Mouse (Mus musculus) neural tube, embryonic 14.5 days (tissue): ENCODE results near the gene Tmem255b. TPM values are rescaled to one million over a fixed set of nuclear protein-coding genes. Genes with fewer than 3 reads are reported as not detected.

ENCODE experiments used
- ATAC-seq: fragments of 200-750 bp; cut with Nextera tagmentation; 2 replicates; pipeline ENCODE4 v1.8.0; 2017; ENCODE audit warnings: low read depth, mild to moderate bottlenecking, moderate TSS enrichment, moderate library complexity
- H3K27ac ChIP-seq: fragments of 300-500 bp; sonication (generic); 2 replicates; pipeline ENCODE4 v1.5.1; 2014; ENCODE audit warnings: low read depth, mild to moderate bottlenecking, control low read depth, low read length, moderate library complexity, mixed read lengths
- H3K27me3 ChIP-seq: fragments of 300-500 bp; sonication (generic); 2 replicates; pipeline ENCODE4 v1.6.1; 2014; ENCODE audit warnings: low read length; ENCODE audit not compliant: control insufficient read depth, insufficient read depth
- H3K36me3 ChIP-seq: fragments of 300-500 bp; sonication (generic); 2 replicates; pipeline ENCODE4 v1.6.1; 2014; ENCODE audit warnings: low read length, mixed read lengths; ENCODE audit not compliant: control insufficient read depth, insufficient read depth
- H3K4me1 ChIP-seq: fragments of 300-500 bp; sonication (generic); 2 replicates; pipeline ENCODE4 v1.6.1; 2014; ENCODE audit warnings: low read length; ENCODE audit not compliant: control insufficient read depth, insufficient read depth
- H3K4me2 ChIP-seq: fragments of 300-500 bp; sonication (generic); 2 replicates; pipeline ENCODE4 v1.6.1; 2014; ENCODE audit warnings: mild to moderate bottlenecking, low read depth, low read length, control low read depth
- H3K4me3 ChIP-seq: fragments of 300-500 bp; sonication (generic); 2 replicates; pipeline ENCODE4 v1.5.1; 2014; ENCODE audit warnings: low read depth, low read length, control low read depth, mixed read lengths
- H3K9ac ChIP-seq: fragments of 300-500 bp; sonication (generic); replicated peaks from 2 replicates; pipeline ENCODE4 v1.6.1; 2014; ENCODE audit warnings: low read depth, mild to moderate bottlenecking, control low read depth, low read length, mixed read lengths
- H3K9me3 ChIP-seq: fragments of 300-500 bp; sonication (generic); 2 replicates; pipeline ENCODE4 v1.6.1; 2016; ENCODE audit warnings: low read length; ENCODE audit not compliant: control insufficient read depth
- WGBS: fragments of 180-500 bp; shearing (Covaris S2); extraction: QIAGEN DNeasy Blood & Tissue Kit; methylation state at CpG from one replicate; pipeline ENCODE4 v1.1.7; 2014; 5-methylcytosine and 5-hydroxymethylcytosine counted together
- polyA plus RNA-seq: library from polyadenylated mRNA; unstranded; fragments of >200 nt; fragmentation: Nextera tagmentation; extraction: Ambion mirVana; gene quantifications from 2 replicates; pipeline ENCODE4 v1.2.1, GENCODE M21; 2014

The Tmem255b gene
- polyA plus RNA-seq, 1 experiment from 2014 or later: 1.5 TPM

- Histone ChIP-seq H3K27ac (no peak overlapping the region), H3K4me1 (no peaks in the 10 kb centered on the region), H3K4me3 (no peak overlapping the region), H3K27me3 (no peaks in the 10 kb centered on the region), H3K9me3 (no peaks in the 10 kb centered on the region), H3K4me2 (no peak overlapping the region), H3K9ac (no peak overlapping the region), H3K36me3 (no peaks in the 10 kb centered on the region)
- ATAC-seq: no peak
- 83% methylated on average over 7 of the region's 7 CpGs for WGBS
Measured at GRCm38 (mm10) chr8:13472284-13472683, 37.3 kb downstream of the Tmem255b start.

- ATAC-seq: no peak
Measured at GRCm38 (mm10) chr8:13475892-13476291, 40.9 kb downstream of the Tmem255b start.

GRCm38 (mm10) chr8:13481089-13481554 lies 46.1 kb downstream of the Tmem255b start:
- Histone ChIP-seq H3K27ac (no peak overlapping the region), H3K9me3 (no peaks in the 10 kb centered on the region), H3K9ac (no peak overlapping the region), H3K4me2 (no peak overlapping the region), H3K4me1 (no peaks in the 10 kb centered on the region), H3K4me3 (no peak overlapping the region), H3K36me3 (no peaks in the 10 kb centered on the region; the same call in 1 of the 2 replicates), H3K27me3 (no peaks in the 10 kb centered on the region)
- no peak for ATAC-seq
- WGBS: 92% methylated on average over 7 of the region's 7 CpGs

More at GRCm38 (mm10) chr8:13475892-13476291, 40.9 kb downstream of the Tmem255b start:
- no peaks in the 10 kb centered on the region for H3K27me3 ChIP-seq
- no peak overlapping the region for H3K27ac ChIP-seq
- H3K9me3 ChIP-seq: no peaks in the 10 kb centered on the region
- H3K9ac ChIP-seq: no peak overlapping the region
- no peak overlapping the region for H3K4me2 ChIP-seq
- H3K4me1 ChIP-seq: no peaks in the 10 kb centered on the region
- WGBS: 58% methylated on average over 9 of the region's 9 CpGs
- H3K36me3 ChIP-seq: no peaks in the 10 kb centered on the region; the same call in 1 of the 2 replicates
- no peak overlapping the region for H3K4me3 ChIP-seq

- H3K4me1 ChIP-seq: no peaks in the 10 kb centered on the region
- ATAC-seq: no peak
- H3K9me3 ChIP-seq: no peaks in the 10 kb centered on the region
- no peaks in the 10 kb centered on the region; the same call in 1 of the 2 replicates for H3K36me3 ChIP-seq
- no peaks in the 10 kb centered on the region for H3K27me3 ChIP-seq
- no peak overlapping the region for H3K4me2 ChIP-seq
- no peak overlapping the region for H3K4me3 ChIP-seq
- no peak overlapping the region for H3K9ac ChIP-seq
- WGBS: 92% methylated on average over 3 of the region's 3 CpGs
- H3K27ac ChIP-seq: no peak overlapping the region
Measured at GRCm38 (mm10) chr8:13481596-13481995, 46.6 kb downstream of the Tmem255b start.

GRCm38 (mm10) chr8:13482101-13482801 lies 47.3 kb downstream of the Tmem255b start:
- no peak overlapping the region for H3K9ac ChIP-seq
- 64% methylated on average over 2 of the region's 2 CpGs for WGBS
- H3K4me3 ChIP-seq: no peak overlapping the region
- no peaks in the 10 kb centered on the region for H3K27me3 ChIP-seq
- no peaks in the 10 kb centered on the region; the same call in 1 of the 2 replicates for H3K36me3 ChIP-seq
- H3K27ac ChIP-seq: no peak overlapping the region
- no peaks in the 10 kb centered on the region for H3K9me3 ChIP-seq
- ATAC-seq: no peak
- H3K4me2 ChIP-seq: no peak overlapping the region
- H3K4me1 ChIP-seq: no peaks in the 10 kb centered on the region

- ATAC-seq: no peak
- H3K36me3 ChIP-seq: no peaks in the 10 kb centered on the region; the same call in 1 of the 2 replicates
- 82% methylated on average over 5 of the region's 5 CpGs for WGBS
- no peaks in the 10 kb centered on the region for H3K27me3 ChIP-seq
- H3K4me3 ChIP-seq: no peak overlapping the region
- no peak overlapping the region for H3K4me2 ChIP-seq
- H3K4me1 ChIP-seq: no peaks in the 10 kb centered on the region
- no peak overlapping the region for H3K27ac ChIP-seq
- no peaks in the 10 kb centered on the region for H3K9me3 ChIP-seq
- H3K9ac ChIP-seq: no peak overlapping the region
Measured at GRCm38 (mm10) chr8:13483191-13483590, 48.2 kb downstream of the Tmem255b start.

GRCm38 (mm10) chr8:13489351-13489750 lies 54.4 kb downstream of the Tmem255b start:
- no peak overlapping the region for H3K4me3 ChIP-seq
- 82% methylated on average over 3 of the region's 3 CpGs for WGBS
- H3K9me3 ChIP-seq: no peaks in the 10 kb centered on the region
- H3K36me3 ChIP-seq: no peaks in the 10 kb centered on the region
- H3K4me1 ChIP-seq: 0 out of 2 replicates have a peak, but pooled peaks cover 6% of the 10 kb centered on the region
- H3K27me3 ChIP-seq: peaks cover 4% of the 10 kb centered on the region
- no peak overlapping the region for H3K27ac ChIP-seq
- no peak overlapping the region for H3K9ac ChIP-seq
- no peak for ATAC-seq
- no peak overlapping the region for H3K4me2 ChIP-seq

- ATAC-seq: no peak
Measured at GRCm38 (mm10) chr8:13489986-13490910, 55.3 kb downstream of the Tmem255b start.

More at GRCm38 (mm10) chr8:13489986-13490910, 55.3 kb downstream of the Tmem255b start:
- Histone ChIP-seq H3K9ac (no peak overlapping the region), H3K4me1 (0 out of 2 replicates have a peak, but pooled peaks cover 6% of the 10 kb centered on the region), H3K4me3 (no peak overlapping the region), H3K27me3 (peaks cover 4% of the 10 kb centered on the region), H3K36me3 (no peaks in the 10 kb centered on the region), H3K9me3 (no peaks in the 10 kb centered on the region), H3K4me2 (no peak overlapping the region), H3K27ac (no peak overlapping the region)
- 47% methylated on average over 13 of the region's 13 CpGs for WGBS
